Mouse (Mus musculus) midbrain, postnatal 0 days (tissue): ENCODE data around the gene Mpdz. TPM values are rescaled to one million over a fixed set of nuclear protein-coding genes. Genes with fewer than 3 reads are reported as not detected.
A peak's percentile ranks its signal among the peaks of the same experiment; 100 is the strongest.

ENCODE experiments used
- ATAC-seq: fragments of 200-750 bp; cut with Nextera tagmentation; 2 replicates; pipeline ENCODE4 v1.8.0; 2017; ENCODE audit warnings: moderate number of reproducible peaks, mild to moderate bottlenecking, moderate TSS enrichment, moderate library complexity; ENCODE audit not compliant: low FRiP score
- DNase-seq: peaks from one replicate; pipeline ENCODE4 v3.0.0-alpha.2; 2015; ENCODE audit warnings: low spot score
- H3K27ac ChIP-seq: fragments of 300-500 bp; sonication (generic); 2 replicates; pipeline ENCODE4 v1.5.1; 2014; ENCODE audit warnings: low read depth, mild to moderate bottlenecking, low read length, mixed read lengths
- H3K27me3 ChIP-seq: fragments of 300-500 bp; sonication (generic); 2 replicates; pipeline ENCODE4 v1.6.1; 2014; ENCODE audit warnings: low read length, control low read depth, mixed read lengths; ENCODE audit not compliant: insufficient read depth
- H3K36me3 ChIP-seq: fragments of 300-500 bp; sonication (generic); 2 replicates; pipeline ENCODE4 v1.6.1; 2014; ENCODE audit warnings: low read length, control low read depth, mixed read lengths; ENCODE audit not compliant: insufficient read depth
- H3K4me1 ChIP-seq: fragments of 300-500 bp; sonication (generic); 2 replicates; pipeline ENCODE4 v1.6.1; 2014; ENCODE audit warnings: mild to moderate bottlenecking, control low read depth, antibody characterized with exemption, low read length, mixed read lengths; ENCODE audit not compliant: insufficient read depth
- H3K4me2 ChIP-seq: fragments of 300-500 bp; sonication (generic); 2 replicates; pipeline ENCODE4 v1.6.1; 2014; ENCODE audit warnings: low read depth, mild to moderate bottlenecking, low read length, mixed read lengths; ENCODE audit not compliant: poor library complexity, severe bottlenecking
- H3K4me3 ChIP-seq: fragments of 300-500 bp; sonication (generic); 2 replicates; pipeline ENCODE4 v1.5.1; 2014; ENCODE audit warnings: low read depth, mild to moderate bottlenecking, low read length, moderate library complexity
- H3K9ac ChIP-seq: fragments of 300-500 bp; sonication (generic); replicated peaks from 2 replicates; pipeline ENCODE4 v1.6.1; 2014; ENCODE audit warnings: mild to moderate bottlenecking, low read length, moderate library complexity, mixed read lengths; ENCODE audit not compliant: poor library complexity, severe bottlenecking
- H3K9me3 ChIP-seq: fragments of 300-500 bp; sonication (generic); 2 replicates; pipeline ENCODE4 v1.6.1; 2016; ENCODE audit warnings: low read length, control low read depth
- CTCF ChIP-seq: IDR thresholded peaks from 2 replicates; pipeline ENCODE4 v1.5.1; 2016; ENCODE audit warnings: antibody characterized with exemption, mild to moderate bottlenecking
- WGBS: fragments of 180-500 bp; shearing (Covaris S2); extraction: QIAGEN DNeasy Blood & Tissue Kit; methylation state at CpG from one replicate; pipeline ENCODE4 v1.1.7; 2014; 5-methylcytosine and 5-hydroxymethylcytosine counted together
- polyA plus RNA-seq: library from polyadenylated mRNA; unstranded; fragments of >200 nt; fragmentation: Nextera tagmentation; extraction: Ambion mirVana; gene quantifications from 2 replicates; pipeline ENCODE4 v1.2.1, GENCODE M21; 2015
- total RNA-seq: library from RNA; depleted of rRNA; stranded (reverse); fragments of >200 nt; gene quantifications from 2 replicates; pipeline ENCODE4 v1.2.3, GENCODE M21; 2014

Mpdz gene
- total and polyA plus RNA-seq, 2 experiments from 2014 or later = 8.4 to 23.7 TPM

GRCm38 (mm10) chr4:81415324-81416026 lies 27.1 kb downstream of the Mpdz start:
- no peaks in the 10 kb centered on the region for H3K36me3 ChIP-seq
- no peaks in the 10 kb centered on the region for H3K9me3 ChIP-seq
- peak overlapping the region; percentile 32; the same call in 1 of the 2 replicates for H3K4me2 ChIP-seq
- DNase-seq (no peak), ATAC-seq (no peak)
- 40% methylated on average over 10 of the region's 10 CpGs for WGBS
- H3K9ac ChIP-seq = 0 out of 2 replicates have a peak overlapping the region, but pooled peaks have one; percentile 2
- H3K4me3 ChIP-seq = no peak overlapping the region
- H3K27ac ChIP-seq = no peak overlapping the region
- no peaks in the 10 kb centered on the region for H3K27me3 ChIP-seq
- no peak for TF ChIP-seq CTCF
- H3K4me1 ChIP-seq = no peaks in the 10 kb centered on the region

GRCm38 (mm10) chr4:81414684-81415323 lies 27.8 kb downstream of the Mpdz start:
- WGBS = 53% methylated on average over 8 of the region's 8 CpGs
- Histone ChIP-seq H3K27me3 (no peaks in the 10 kb centered on the region), H3K4me2 (peak overlapping the region; percentile 32; the same call in 1 of the 2 replicates), H3K4me1 (no peaks in the 10 kb centered on the region), H3K36me3 (no peaks in the 10 kb centered on the region), H3K9ac (0 out of 2 replicates have a peak overlapping the region, but pooled peaks have one; percentile 2), H3K4me3 (no peak overlapping the region), H3K9me3 (no peaks in the 10 kb centered on the region), H3K27ac (no peak overlapping the region)
- ATAC-seq (no peak), DNase-seq (no peak)
- TF ChIP-seq CTCF = no peak

- Histone ChIP-seq H3K4me2 (no peak overlapping the region), H3K9me3 (no peaks in the 10 kb centered on the region), H3K36me3 (no peaks in the 10 kb centered on the region; the same call in 1 of the 2 replicates), H3K27ac (no peak overlapping the region), H3K9ac (no peak overlapping the region), H3K27me3 (no peaks in the 10 kb centered on the region), H3K4me1 (no peaks in the 10 kb centered on the region), H3K4me3 (no peak overlapping the region)
- no peak for ATAC-seq
- WGBS = 80% methylated on average over 6 of the region's 6 CpGs
- no peak for DNase-seq
- no peak for TF ChIP-seq CTCF
Observed at GRCm38 (mm10) chr4:81396883-81397282, 45.7 kb downstream of the Mpdz start.

- H3K36me3 ChIP-seq = no peaks in the 10 kb centered on the region; the same call in 1 of the 2 replicates
- no peak for TF ChIP-seq CTCF
- 89% methylated on average over 3 of the region's 3 CpGs for WGBS
- H3K4me1 ChIP-seq = no peaks in the 10 kb centered on the region
- H3K4me2 ChIP-seq = no peak overlapping the region
- no peaks in the 10 kb centered on the region for H3K9me3 ChIP-seq
- no peak for DNase-seq
- no peaks in the 10 kb centered on the region for H3K27me3 ChIP-seq
- no peak overlapping the region for H3K27ac ChIP-seq
- ATAC-seq = no peak
- H3K4me3 ChIP-seq = no peak overlapping the region
- no peak overlapping the region for H3K9ac ChIP-seq
Observed at GRCm38 (mm10) chr4:81392869-81393268, 49.7 kb downstream of the Mpdz start.

GRCm38 (mm10) chr4:81389263-81389662 lies 53.4 kb downstream of the Mpdz start:
- Histone ChIP-seq H3K9me3 (no peaks in the 10 kb centered on the region), H3K27ac (no peak overlapping the region), H3K4me2 (no peak overlapping the region), H3K4me1 (no peaks in the 10 kb centered on the region), H3K36me3 (no peaks in the 10 kb centered on the region), H3K9ac (no peak overlapping the region), H3K27me3 (no peaks in the 10 kb centered on the region), H3K4me3 (no peak overlapping the region)
- no peak for TF ChIP-seq CTCF
- ATAC-seq = no peak
- no peak for DNase-seq

GRCm38 (mm10) chr4:81387644-81388043 lies 55.0 kb downstream of the Mpdz start:
- no peak overlapping the region for H3K9ac ChIP-seq
- WGBS = 87% methylated on average over 2 of the region's 2 CpGs

More at GRCm38 (mm10) chr4:81387644-81388043, 55.0 kb downstream of the Mpdz start:
- TF ChIP-seq CTCF = no peak
- Histone ChIP-seq H3K27ac (no peak overlapping the region), H3K4me3 (no peak overlapping the region), H3K4me1 (no peaks in the 10 kb centered on the region), H3K4me2 (no peak overlapping the region), H3K9me3 (no peaks in the 10 kb centered on the region), H3K36me3 (0 out of 2 replicates have a peak, but pooled peaks cover 2% of the 10 kb centered on the region), H3K27me3 (no peaks in the 10 kb centered on the region)
- no peak for DNase-seq
- no peak for ATAC-seq
